Mouse (Mus musculus) kidney, embryonic 16.5 days (tissue): ENCODE measurements around the gene Neurog3. TPM values are rescaled to one million over a fixed set of nuclear protein-coding genes. Genes with fewer than 3 reads are reported as not detected.

ENCODE experiments used
- ATAC-seq: fragments of 200-750 bp; cut with Nextera tagmentation; 2 replicates; pipeline ENCODE4 v1.8.0; 2017; ENCODE audit warnings: moderate TSS enrichment; ENCODE audit not compliant: low FRiP score, low TSS enrichment
- H3K27ac ChIP-seq: fragments of 300-500 bp; sonication (generic); 2 replicates; pipeline ENCODE4 v1.5.1; 2014; ENCODE audit warnings: low read length
- H3K27me3 ChIP-seq: fragments of 300-500 bp; sonication (generic); 2 replicates; pipeline ENCODE4 v1.6.1; 2014; ENCODE audit warnings: low read length, control low read depth, mixed read lengths; ENCODE audit not compliant: insufficient read depth
- H3K36me3 ChIP-seq: fragments of 300-500 bp; sonication (generic); 2 replicates; pipeline ENCODE4 v1.6.1; 2014; ENCODE audit warnings: low read length, control low read depth, mixed read lengths; ENCODE audit not compliant: insufficient read depth
- H3K4me1 ChIP-seq: fragments of 300-500 bp; sonication (generic); 2 replicates; pipeline ENCODE4 v1.6.1; 2014; ENCODE audit warnings: low read length, control low read depth, mixed read lengths; ENCODE audit not compliant: insufficient read depth
- H3K4me2 ChIP-seq: fragments of 300-500 bp; sonication (generic); replicated peaks from 2 replicates; pipeline ENCODE4 v1.6.1; 2014; ENCODE audit warnings: low read depth, low read length
- H3K4me3 ChIP-seq: fragments of 300-500 bp; sonication (generic); 2 replicates; pipeline ENCODE4 v1.5.1; 2014; ENCODE audit warnings: mild to moderate bottlenecking, low read length
- H3K9ac ChIP-seq: fragments of 300-500 bp; sonication (generic); replicated peaks from 2 replicates; pipeline ENCODE4 v1.6.1; 2014; ENCODE audit warnings: low read length
- H3K9me3 ChIP-seq: fragments of 300-500 bp; sonication (generic); 2 replicates; pipeline ENCODE4 v1.6.1; 2016; ENCODE audit warnings: low read length, control low read depth
- WGBS: fragments of 180-500 bp; shearing (Covaris S2); extraction: QIAGEN DNeasy Blood & Tissue Kit; methylation state at CpG from one replicate; pipeline ENCODE4 v1.1.7; 2014; 5-methylcytosine and 5-hydroxymethylcytosine counted together
- polyA plus RNA-seq: library from polyadenylated mRNA; unstranded; fragments of >200 nt; fragmentation: Nextera tagmentation; extraction: Ambion mirVana; gene quantifications from 2 replicates; pipeline ENCODE4 v1.2.1, GENCODE M21; 2015

Gene Neurog3
- polyA plus RNA-seq, 1 experiment from 2014 or later = not detected

- Histone ChIP-seq H3K4me2 (no peak overlapping the region), H3K36me3 (no peaks in the 10 kb centered on the region), H3K9me3 (no peaks in the 10 kb centered on the region), H3K9ac (no peak overlapping the region), H3K4me1 (0 out of 2 replicates have a peak, but pooled peaks cover 5% of the 10 kb centered on the region), H3K27ac (no peak overlapping the region), H3K27me3 (peaks cover 70% of the 10 kb centered on the region), H3K4me3 (no peak overlapping the region)
- ATAC-seq = no peak
- under 1% methylated on average over 32 of the region's 32 CpGs for WGBS
Measured at GRCm38 (mm10) chr10:62128316-62128951, 4.5 kb upstream of the Neurog3 start.

GRCm38 (mm10) chr10:62135696-62136470 is 3.0 kb downstream of the Neurog3 start:
- WGBS = 2% methylated on average over 8 of the region's 8 CpGs
- 0 out of 2 replicates have a peak, but pooled peaks cover 5% of the 10 kb centered on the region for H3K4me1 ChIP-seq
- H3K27ac ChIP-seq = no peak overlapping the region
- no peaks in the 10 kb centered on the region for H3K9me3 ChIP-seq
- H3K9ac ChIP-seq = no peak overlapping the region
- H3K4me3 ChIP-seq = no peak overlapping the region
- no peak overlapping the region for H3K4me2 ChIP-seq
- peaks cover 71% of the 10 kb centered on the region for H3K27me3 ChIP-seq
- no peaks in the 10 kb centered on the region for H3K36me3 ChIP-seq
- no peak for ATAC-seq

GRCm38 (mm10) chr10:62137150-62137549 is 4.3 kb downstream of the Neurog3 start:
- H3K36me3 ChIP-seq = no peaks in the 10 kb centered on the region
- no peaks in the 10 kb centered on the region for H3K9me3 ChIP-seq
- H3K4me3 ChIP-seq = no peak overlapping the region
- ATAC-seq = no peak
- H3K4me1 ChIP-seq = 0 out of 2 replicates have a peak, but pooled peaks cover 5% of the 10 kb centered on the region
- no peak overlapping the region for H3K4me2 ChIP-seq
- WGBS = 13% methylated on average over 4 of the region's 4 CpGs
- H3K27ac ChIP-seq = no peak overlapping the region
- H3K9ac ChIP-seq = no peak overlapping the region
- H3K27me3 ChIP-seq = peaks cover 64% of the 10 kb centered on the region

GRCm38 (mm10) chr10:62138040-62138439 is 5.2 kb downstream of the Neurog3 start:
- Histone ChIP-seq H3K36me3 (no peaks in the 10 kb centered on the region), H3K9me3 (no peaks in the 10 kb centered on the region), H3K9ac (no peak overlapping the region), H3K27me3 (peaks cover 55% of the 10 kb centered on the region), H3K4me1 (no peaks in the 10 kb centered on the region), H3K4me2 (no peak overlapping the region), H3K4me3 (no peak overlapping the region), H3K27ac (no peak overlapping the region)
- 20% methylated on average over 3 of the region's 3 CpGs for WGBS
- no peak for ATAC-seq

GRCm38 (mm10) chr10:62143820-62144219 is 10.9 kb downstream of the Neurog3 start, which contains the start of gene Fam241b:
TSS of gene Fam241b (minus strand) at chr10:62143920.
- 52% methylated on average over 8 of the region's 8 CpGs for WGBS
- no peak for ATAC-seq

GRCm38 (mm10) chr10:62145957-62146356 is 13.1 kb downstream of the Neurog3 start:
- peaks cover 6% of the 10 kb centered on the region; the same call in 1 of the 2 replicates for H3K27me3 ChIP-seq
- no peaks in the 10 kb centered on the region for H3K9me3 ChIP-seq
- H3K27ac ChIP-seq = no peak overlapping the region
- H3K4me3 ChIP-seq = no peak overlapping the region
- no peaks in the 10 kb centered on the region for H3K36me3 ChIP-seq
- no peak overlapping the region for H3K9ac ChIP-seq
- WGBS = 42% methylated on average over 5 of the region's 5 CpGs
- ATAC-seq = no peak
- H3K4me1 ChIP-seq = no peaks in the 10 kb centered on the region
- H3K4me2 ChIP-seq = no peak overlapping the region

More at GRCm38 (mm10) chr10:62143820-62144219, 10.9 kb downstream of the Neurog3 start, which contains the start of gene Fam241b:
- Histone ChIP-seq H3K9ac (no peak within 1 kb of the TSS), H3K9me3 (no peaks in the 10 kb centered on the region), H3K27ac (no peak within 1 kb of the TSS), H3K36me3 (no peaks in the 10 kb centered on the region), H3K27me3 (peaks cover 6% of the 10 kb centered on the region; the same call in 1 of the 2 replicates), H3K4me3 (no peak within 1 kb of the TSS), H3K4me1 (no peaks in the 10 kb centered on the region), H3K4me2 (no peak within 1 kb of the TSS)

- Histone ChIP-seq H3K9ac (no peak overlapping the region), H3K4me3 (no peak overlapping the region), H3K27ac (no peak overlapping the region), H3K4me2 (no peak overlapping the region), H3K9me3 (no peaks in the 10 kb centered on the region), H3K36me3 (no peaks in the 10 kb centered on the region), H3K4me1 (no peaks in the 10 kb centered on the region), H3K27me3 (no peaks in the 10 kb centered on the region)
- ATAC-seq = no peak
- 53% methylated on average over 12 of the region's 12 CpGs for WGBS
Measured at GRCm38 (mm10) chr10:62147466-62148248, 14.8 kb downstream of the Neurog3 start.

- Histone ChIP-seq H3K27me3 (no peaks in the 10 kb centered on the region), H3K9me3 (no peaks in the 10 kb centered on the region), H3K4me3 (no peak overlapping the region), H3K36me3 (no peaks in the 10 kb centered on the region), H3K4me2 (no peak overlapping the region), H3K27ac (no peak overlapping the region), H3K4me1 (no peaks in the 10 kb centered on the region), H3K9ac (no peak overlapping the region)
- 57% methylated on average over 7 of the region's 7 CpGs for WGBS
- ATAC-seq = no peak
Measured at GRCm38 (mm10) chr10:62149929-62150328, 17.0 kb downstream of the Neurog3 start.

GRCm38 (mm10) chr10:62162410-62162809 is 29.5 kb downstream of the Neurog3 start:
- WGBS = 29% methylated on average over 10 of the region's 10 CpGs
- no peak overlapping the region for H3K4me3 ChIP-seq
- no peak overlapping the region for H3K4me2 ChIP-seq

More at GRCm38 (mm10) chr10:62162410-62162809, 29.5 kb downstream of the Neurog3 start:
- Histone ChIP-seq H3K27me3 (no peaks in the 10 kb centered on the region), H3K27ac (no peak overlapping the region), H3K9ac (no peak overlapping the region), H3K4me1 (peaks cover 11% of the 10 kb centered on the region), H3K9me3 (no peaks in the 10 kb centered on the region; the same call in 1 of the 2 replicates), H3K36me3 (no peaks in the 10 kb centered on the region)
- peak; percentile 46; the same call in 1 of the 2 replicates for ATAC-seq
